Mouse (Mus musculus): ENCODE data around the gene Mlst8. TPM values are rescaled to one million over a fixed set of nuclear protein-coding genes. Genes with fewer than 3 reads are reported as not detected.
A peak's percentile ranks its signal among the peaks of the same experiment; 100 is the strongest.

Mlst8 gene
- polyA plus RNA-seq, 2 experiments: 9.6 to 13.5 TPM

GRCm38 (mm10) chr17:24481027-24481815 is 2.3 kb upstream of the Mlst8 start:
- WGBS (ENCODE audit: insufficient replicate concordance): 87% methylated on average over 20 of the region's 20 CpGs
- Histone ChIP-seq H3K4me1 (replicated peaks; ENCODE audit: control insufficient read depth in 2 of 2, insufficient read depth in 2 of 2, low read length in 1 of 2) (peaks cover 3 to 15% of the 10 kb centered on the region in 2 experiments; a peak in 3 of 4 replicates), H3K9ac (replicated peaks) (no peak overlapping the region), H3K4me2 (ENCODE audit: low read depth) (no peak overlapping the region), H3K27ac (no peak overlapping the region), H3K9me3 (ENCODE audit: control insufficient read depth, low read length) (no peaks in the 10 kb centered on the region), H3K4me3 (ENCODE audit: insufficient read depth in 1 of 2, low read depth in 2 of 2, low read length in 2 of 2) (no peak overlapping the region), H3K27me3 (ENCODE audit: control insufficient read depth, insufficient read depth, low read length) (no peaks in the 10 kb centered on the region), H3K36me3 (replicated peaks; ENCODE audit: control insufficient read depth, insufficient read depth, low read depth) (peaks cover 10% of the 10 kb centered on the region)
- ATAC-seq (ENCODE audit: insufficient read depth) (no peak), DNase-seq (ENCODE audit: low read depth in 3 of 3, low spot score in 3 of 3) (no peak)
- no peak for TF ChIP-seq CTCF (IDR thresholded peaks at IDR 0.05; ENCODE audit: low read depth)
- TF ChIP-seq EP300 (IDR thresholded peaks at IDR 0.05; ENCODE audit: low read depth): no peak

GRCm38 (mm10) chr17:24480201-24480826 is 1.4 kb upstream of the Mlst8 start:
- Histone ChIP-seq H3K4me2 (ENCODE audit: low read depth) (peak overlapping the region; percentile 88), H3K36me3 (replicated peaks; ENCODE audit: control insufficient read depth, insufficient read depth, low read depth) (peaks cover 17% of the 10 kb centered on the region), H3K4me3 (ENCODE audit: insufficient read depth in 1 of 2, low read depth in 2 of 2, low read length in 2 of 2) (no peak overlapping the region), H3K9me3 (ENCODE audit: control insufficient read depth, low read length) (no peaks in the 10 kb centered on the region), H3K27ac (no peak overlapping the region; the same call in 1 of the 2 replicates), H3K4me1 (replicated peaks; ENCODE audit: control insufficient read depth in 2 of 2, insufficient read depth in 2 of 2, low read length in 1 of 2) (peaks cover 3 to 15% of the 10 kb centered on the region in 2 experiments; a peak in 3 of 4 replicates), H3K9ac (replicated peaks) (peak overlapping the region; percentile 13; the same call in 1 of the 2 replicates), H3K27me3 (ENCODE audit: control insufficient read depth, insufficient read depth, low read length) (no peaks in the 10 kb centered on the region)
- TF ChIP-seq EP300 (IDR thresholded peaks at IDR 0.05; ENCODE audit: low read depth): no peak
- TF ChIP-seq CTCF (IDR thresholded peaks at IDR 0.05; ENCODE audit: low read depth): peak; percentile 41
- DNase-seq (ENCODE audit: low read depth in 3 of 3, low spot score in 3 of 3) (no peak), ATAC-seq (ENCODE audit: insufficient read depth) (no peak)
- 44% methylated on average over 3 of the region's 3 CpGs for WGBS (ENCODE audit: insufficient replicate concordance)

GRCm38 (mm10) chr17:24479431-24479830 is 553 bp upstream of the Mlst8 start:
- Histone ChIP-seq H3K4me2 (ENCODE audit: low read depth) (peak overlapping the region; percentile 88), H3K4me3 (ENCODE audit: insufficient read depth in 1 of 2, low read depth in 2 of 2, low read length in 2 of 2) (peak overlapping the region; percentile 14 to 72; a peak in 3 of 4 replicates), H3K27ac (peak overlapping the region; percentile 57), H3K9ac (replicated peaks) (peak overlapping the region; percentile 63), H3K36me3 (replicated peaks; ENCODE audit: control insufficient read depth, insufficient read depth, low read depth) (peaks cover 22% of the 10 kb centered on the region), H3K27me3 (ENCODE audit: control insufficient read depth, insufficient read depth, low read length) (no peaks in the 10 kb centered on the region), H3K9me3 (ENCODE audit: control insufficient read depth, low read length) (no peaks in the 10 kb centered on the region), H3K4me1 (replicated peaks; ENCODE audit: control insufficient read depth in 2 of 2, insufficient read depth in 2 of 2, low read length in 1 of 2) (peaks cover 3 to 15% of the 10 kb centered on the region in 2 experiments; a peak in 3 of 4 replicates)
- TF ChIP-seq CTCF (IDR thresholded peaks at IDR 0.05; ENCODE audit: low read depth) (no peak), EP300 (IDR thresholded peaks at IDR 0.05; ENCODE audit: low read depth) (no peak)
- ATAC-seq (ENCODE audit: insufficient read depth) (no peak), DNase-seq (ENCODE audit: low read depth in 3 of 3, low spot score in 3 of 3) (no peak)
- 11% methylated on average over 1 of the region's 1 CpGs for WGBS (ENCODE audit: insufficient replicate concordance)

GRCm38 (mm10) chr17:24477985-24478600 is 785 bp downstream of the Mlst8 start:
- Histone ChIP-seq H3K4me3 (ENCODE audit: insufficient read depth in 1 of 2, low read depth in 2 of 2, low read length in 2 of 2) (peak overlapping the region; percentile 72 to 73), H3K27ac (peak overlapping the region; percentile 25; the same call in 1 of the 2 replicates), H3K4me1 (replicated peaks; ENCODE audit: control insufficient read depth in 2 of 2, insufficient read depth in 2 of 2, low read length in 1 of 2) (peaks cover 3 to 15% of the 10 kb centered on the region in 2 experiments), H3K27me3 (ENCODE audit: control insufficient read depth, insufficient read depth, low read length) (no peaks in the 10 kb centered on the region), H3K4me2 (ENCODE audit: low read depth) (peak overlapping the region; percentile 88), H3K9me3 (ENCODE audit: control insufficient read depth, low read length) (no peaks in the 10 kb centered on the region), H3K36me3 (replicated peaks; ENCODE audit: control insufficient read depth, insufficient read depth, low read depth) (peaks cover 22% of the 10 kb centered on the region), H3K9ac (replicated peaks) (peak overlapping the region; percentile 72)
- DNase-seq (ENCODE audit: low read depth in 3 of 3, low spot score in 3 of 3) (no peak), ATAC-seq (ENCODE audit: insufficient read depth) (no peak)
- TF ChIP-seq EP300 (IDR thresholded peaks at IDR 0.05; ENCODE audit: low read depth) (no peak), CTCF (IDR thresholded peaks at IDR 0.05; ENCODE audit: low read depth) (no peak)
- 54% methylated on average over 11 of the region's 11 CpGs for WGBS (ENCODE audit: insufficient replicate concordance)

Data from liver, embryonic 14.5 days (tissue).